Mouse (Mus musculus) bone marrow macrophage, adult 2 months (primary cell): ENCODE results near the gene Klrg2.

Experiments
- CTCF ChIP-seq: IDR thresholded peaks from 2 replicates; pipeline ENCODE4 v1.5.1; 2012; ENCODE audit warnings: low read depth, mild to moderate bottlenecking, low read length, moderate library complexity
- POLR2A ChIP-seq: IDR thresholded peaks from 2 replicates; pipeline ENCODE4 v1.6.1; 2012; ENCODE audit warnings: mild to moderate bottlenecking, low read depth, low read length, borderline replicate concordance

DNA sequence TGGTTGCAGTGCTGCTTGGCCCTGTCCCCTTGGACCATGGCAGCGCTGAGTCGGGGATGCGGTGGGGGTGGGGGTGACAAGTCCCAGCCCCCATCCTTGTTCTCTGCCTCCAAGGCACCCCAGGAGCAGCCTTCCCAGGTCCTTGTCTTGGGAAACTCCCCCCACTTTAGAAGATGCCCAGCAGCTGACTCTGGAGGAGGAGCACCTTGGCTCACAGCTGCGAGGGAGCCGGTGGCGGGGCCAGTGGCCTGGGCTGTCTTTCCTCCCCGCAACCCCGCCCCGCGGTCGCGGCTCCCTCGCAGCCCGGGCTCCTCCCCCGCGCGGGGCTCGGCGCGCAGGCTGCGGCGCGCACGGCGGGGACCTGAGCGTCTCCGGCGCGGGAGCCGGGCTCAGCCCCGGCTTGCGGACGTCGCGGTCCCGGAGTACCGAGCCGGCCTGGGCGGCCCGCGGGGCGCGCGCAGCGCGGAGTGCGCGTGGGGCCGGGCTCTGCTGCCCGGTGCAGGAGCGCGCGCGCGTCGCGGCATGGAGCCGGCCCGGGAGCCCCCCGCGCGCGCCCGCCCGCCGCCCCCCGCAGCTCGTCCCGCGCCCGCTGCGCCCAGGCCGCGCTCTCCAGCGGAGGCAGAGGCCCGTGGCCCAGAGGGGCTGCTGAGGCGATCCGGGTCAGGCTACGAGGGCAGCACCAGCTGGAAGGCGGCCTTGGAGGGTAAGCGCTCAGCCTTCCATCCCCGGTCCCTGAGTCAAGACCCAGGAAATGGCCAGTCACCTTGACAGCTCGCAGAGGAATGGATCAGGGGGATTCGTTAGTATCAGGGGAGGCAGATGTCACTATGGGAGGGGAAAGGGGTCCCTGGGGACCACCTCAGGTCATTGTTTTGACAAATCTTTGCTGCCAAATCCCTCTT is 25.9 kb upstream of the Klrg2 start, which contains the start of gene Clec2l:
- TF ChIP-seq CTCF (no peak), POLR2A (no peak)
